Mouse (Mus musculus) skeletal muscle tissue, adult 2 months (tissue): ENCODE data around the gene Ralgds.

Experiments used
- DNase-seq: peaks from one replicate; pipeline ENCODE4 v3.0.0-alpha.2; 2012; ENCODE audit warnings: low read depth, low spot score

Ralgds gene

GRCm38 (mm10) chr2:28532938-28533771 is 20.2 kb downstream of the Ralgds start:
- DNase-seq = peak; percentile 75

DNA sequence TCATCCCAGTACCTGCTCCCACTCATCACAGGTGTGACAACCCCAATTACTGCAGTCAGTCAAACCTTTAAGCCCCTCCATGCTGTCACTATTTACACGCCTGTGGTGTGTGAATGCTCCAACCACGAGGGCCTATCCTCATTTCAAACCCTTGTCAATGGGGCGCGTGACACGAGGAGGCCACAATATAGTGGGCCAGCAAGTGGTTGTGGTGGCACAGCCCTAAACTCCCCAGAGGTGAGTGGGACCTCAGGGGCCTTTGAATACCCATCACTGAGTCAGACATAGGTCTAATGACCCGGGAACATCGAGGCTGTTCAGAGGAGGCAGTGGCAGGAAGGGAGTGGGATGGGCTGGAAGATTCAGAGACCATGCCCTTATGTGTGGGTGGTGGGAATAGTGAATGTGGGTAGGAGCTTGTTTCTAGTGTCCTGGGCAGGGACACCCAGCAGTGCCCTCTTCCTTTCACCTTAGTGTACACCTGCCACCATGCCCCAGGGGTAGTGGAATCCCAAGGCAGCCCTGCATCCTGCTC is 21.0 kb downstream of the Ralgds start:
- no peak for DNase-seq

DNA sequence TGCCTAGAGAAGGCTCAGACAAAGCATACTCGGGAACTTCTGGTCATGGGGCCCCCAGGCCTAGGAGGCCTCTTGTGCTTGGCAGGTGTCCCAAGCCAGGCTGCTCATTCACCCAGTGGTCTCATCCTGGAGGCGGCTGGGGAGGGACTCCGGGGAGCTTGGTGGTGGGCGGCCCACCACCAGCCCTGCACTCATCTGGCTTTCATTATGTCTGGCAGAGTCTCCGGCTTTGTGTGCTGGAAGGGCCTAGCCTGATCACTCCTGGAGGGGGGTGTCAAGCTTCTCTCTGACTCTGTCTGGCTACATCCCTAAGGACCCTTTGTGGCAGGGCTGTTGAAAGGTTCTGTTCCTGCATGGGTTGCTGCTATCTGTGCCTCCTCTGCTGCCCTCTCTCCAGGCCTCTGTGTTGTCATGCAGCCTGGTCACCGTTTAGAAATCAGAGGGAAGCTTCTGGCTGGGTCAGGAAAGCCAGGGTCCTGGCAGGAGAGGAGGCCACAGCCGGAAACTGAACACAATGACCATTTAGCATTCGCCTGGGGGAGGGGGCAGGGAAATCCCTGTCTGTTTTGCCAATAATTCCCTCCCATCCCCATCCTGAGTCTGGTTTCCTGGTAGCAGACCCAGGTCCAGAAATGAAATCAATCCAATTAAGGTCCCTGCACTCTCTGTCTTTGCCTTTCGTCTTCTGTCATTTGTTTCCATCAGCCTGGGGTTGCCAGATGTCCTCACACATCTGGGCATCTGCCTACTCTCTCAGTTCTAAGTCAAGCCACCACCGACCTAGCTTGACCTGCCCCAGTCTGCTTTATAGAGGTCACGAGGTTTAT is 21.7 kb downstream of the Ralgds start:
- DNase-seq = no peak

DNA sequence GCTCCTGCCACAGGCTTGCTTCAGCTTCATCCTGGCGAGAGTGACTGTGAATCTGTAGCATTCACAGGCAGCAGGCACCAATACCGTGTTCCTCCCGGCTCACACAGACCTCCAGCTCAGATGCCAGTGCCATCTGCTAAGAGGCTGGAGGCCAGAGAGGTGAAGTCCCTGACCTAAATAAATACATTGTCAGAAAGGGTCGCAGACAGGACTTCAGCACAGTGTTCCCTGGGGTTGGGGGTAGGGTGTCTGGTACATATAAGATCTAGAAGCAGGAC is 22.3 kb downstream of the Ralgds start:
- DNase-seq = no peak

- DNase-seq = no peak
Measured at GRCm38 (mm10) chr2:28535650-28536049, 22.7 kb downstream of the Ralgds start.

DNA sequence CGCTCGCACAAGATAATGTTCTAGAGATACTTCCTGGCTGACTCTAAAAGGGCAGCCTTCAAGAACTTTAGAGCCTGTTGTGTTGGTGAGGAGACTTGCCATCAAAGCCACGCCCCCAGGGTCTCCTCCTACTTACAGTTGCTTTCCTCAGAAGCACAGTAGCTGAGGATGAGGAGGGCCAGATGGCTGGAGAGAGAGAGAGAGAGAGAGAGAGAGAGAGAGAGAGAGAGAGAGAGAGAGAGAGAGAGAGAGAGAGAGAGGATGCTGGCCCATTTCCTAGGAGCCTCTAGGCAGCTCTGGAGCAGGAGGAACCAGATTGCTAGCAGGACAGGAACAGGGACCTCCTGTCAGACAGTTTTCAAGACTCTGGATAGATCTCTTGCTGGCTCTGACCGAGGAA is 23.2 kb downstream of the Ralgds start:
- DNase-seq = no peak

DNA sequence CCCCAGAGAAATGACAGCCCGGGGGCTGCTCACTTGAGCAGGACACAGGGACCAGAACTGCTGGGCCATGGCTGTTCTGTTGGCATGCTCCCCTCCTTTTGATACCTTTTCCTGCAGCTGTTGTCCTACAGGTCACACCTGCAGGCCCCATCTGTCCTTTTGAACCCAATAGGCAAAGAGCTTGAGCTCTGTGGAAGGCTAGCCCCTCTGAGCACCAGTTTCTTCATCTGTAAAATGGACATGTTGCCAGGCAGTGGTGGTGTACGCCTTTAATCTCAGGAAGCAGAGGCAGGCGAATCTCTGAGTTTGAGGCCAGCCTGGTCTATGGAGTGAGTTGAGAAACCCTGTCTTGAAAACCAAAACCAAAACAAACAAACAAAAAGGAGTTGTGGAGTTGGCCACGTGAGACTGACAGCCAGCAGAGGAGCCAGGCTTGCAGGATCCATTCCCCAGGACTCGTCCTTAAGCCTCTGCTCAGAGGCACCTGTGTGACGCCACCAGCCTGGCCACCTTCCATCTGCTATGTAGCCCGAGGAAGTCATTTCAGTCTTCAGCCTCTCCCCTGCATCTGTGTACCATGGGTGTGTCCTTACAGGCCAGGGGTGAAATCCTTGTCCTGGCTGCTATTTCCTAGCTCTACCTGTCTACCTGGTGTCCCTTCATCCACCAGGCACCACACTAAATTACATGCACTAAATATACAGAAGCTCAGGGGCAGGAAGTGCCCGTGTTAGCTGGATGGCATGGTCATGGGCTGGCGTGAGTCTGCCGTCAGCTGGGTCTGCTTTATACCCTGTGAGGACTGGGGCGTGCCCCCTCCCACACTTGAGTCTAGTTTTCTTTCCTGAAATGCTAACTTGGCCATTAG is 24.1 kb downstream of the Ralgds start:
- DNase-seq = no peak

DNA sequence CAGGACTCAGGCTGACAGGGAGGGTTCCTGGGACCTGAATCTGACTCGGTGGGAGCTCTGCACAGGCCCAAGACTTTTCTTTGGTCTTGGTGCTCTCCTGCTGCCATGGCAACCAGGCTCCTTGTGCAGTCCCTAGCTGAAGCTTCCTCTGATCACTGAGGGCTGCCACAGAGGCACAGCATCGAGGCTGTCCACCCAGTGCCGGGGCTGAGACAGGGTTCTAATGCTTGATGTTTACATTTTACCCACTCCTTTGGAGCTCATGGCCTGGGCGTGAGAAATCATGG is 24.7 kb downstream of the Ralgds start:
- no peak for DNase-seq

- DNase-seq = no peak
Measured at GRCm38 (mm10) chr2:28537995-28538816, 25.3 kb downstream of the Ralgds start.

DNA sequence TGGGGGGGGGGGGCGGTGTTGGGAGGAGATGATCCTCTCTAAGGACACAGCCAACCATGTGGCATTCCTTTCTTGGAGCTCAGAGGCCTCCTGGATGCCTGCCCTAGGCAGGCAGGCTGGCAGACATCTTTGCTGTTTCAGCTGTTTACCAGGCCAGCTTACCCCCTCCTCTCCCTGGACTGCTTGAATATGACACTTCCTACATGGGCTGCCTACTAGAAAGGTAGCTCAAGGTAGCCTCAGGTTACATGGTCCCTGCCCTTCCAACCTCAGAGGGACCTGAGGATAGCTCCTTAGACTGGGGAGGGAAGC is 25.8 kb downstream of the Ralgds start:
- DNase-seq = peak; percentile 90

DNA sequence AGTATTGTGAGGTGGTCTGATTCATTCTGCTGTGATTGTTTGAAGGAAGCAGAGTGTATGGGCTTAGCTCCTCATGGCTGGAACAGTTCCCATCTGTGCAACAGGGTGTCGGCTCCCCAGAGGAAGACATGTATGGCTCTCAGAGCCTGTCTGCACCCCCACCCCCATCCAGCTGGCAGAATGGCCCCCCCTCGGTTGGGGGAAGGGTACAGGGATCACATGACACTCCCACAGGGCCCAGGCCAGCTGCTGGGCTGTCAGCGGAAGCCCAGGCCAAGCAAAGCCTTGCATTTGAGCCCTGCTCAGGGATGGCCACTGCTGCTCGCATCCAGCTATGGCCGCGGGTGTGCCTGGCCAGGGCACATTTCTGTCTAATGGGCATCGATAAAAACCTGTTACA is 26.3 kb downstream of the Ralgds start:
- DNase-seq = peak; percentile 89

- no peak for DNase-seq
Measured at GRCm38 (mm10) chr2:28539949-28540348, 27.0 kb downstream of the Ralgds start.

DNA sequence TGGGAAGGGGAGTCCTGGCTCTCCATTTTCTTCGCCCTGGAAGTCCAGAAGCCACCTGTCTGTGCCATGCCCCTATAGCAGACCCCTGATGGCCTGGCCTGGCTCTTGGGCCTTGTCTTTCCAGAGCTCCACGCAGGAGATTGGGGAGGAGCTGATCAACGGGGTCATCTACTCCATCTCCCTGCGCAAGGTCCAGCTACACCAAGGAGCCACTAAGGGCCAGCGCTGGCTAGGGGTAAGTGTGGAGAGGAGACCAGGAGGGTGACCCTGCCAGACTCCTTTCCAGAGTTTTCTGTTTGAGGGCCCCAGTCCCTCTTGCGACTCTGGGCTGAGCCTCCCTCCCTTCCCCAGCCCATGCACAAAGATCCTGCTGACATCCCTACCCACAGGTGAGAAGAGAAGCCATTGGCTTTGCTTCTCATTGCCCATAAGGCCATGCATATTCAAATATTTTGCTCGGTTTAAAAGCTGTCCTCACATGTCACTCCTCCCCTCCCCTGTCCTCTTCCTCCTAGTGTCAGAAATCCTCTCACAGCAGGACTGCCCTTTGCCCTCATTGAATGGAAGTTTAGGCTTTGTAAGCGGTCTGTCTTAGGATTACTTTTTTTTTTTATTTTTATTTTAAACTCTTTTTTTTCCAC is 27.8 kb downstream of the Ralgds start:
- no peak for DNase-seq

- no peak for DNase-seq
Measured at GRCm38 (mm10) chr2:28543894-28544293, 31.0 kb downstream of the Ralgds start.

GRCm38 (mm10) chr2:28545976-28546375 is 33.1 kb downstream of the Ralgds start:
- DNase-seq = no peak

GRCm38 (mm10) chr2:28546560-28546959 is 33.6 kb downstream of the Ralgds start:
- DNase-seq = no peak

DNA sequence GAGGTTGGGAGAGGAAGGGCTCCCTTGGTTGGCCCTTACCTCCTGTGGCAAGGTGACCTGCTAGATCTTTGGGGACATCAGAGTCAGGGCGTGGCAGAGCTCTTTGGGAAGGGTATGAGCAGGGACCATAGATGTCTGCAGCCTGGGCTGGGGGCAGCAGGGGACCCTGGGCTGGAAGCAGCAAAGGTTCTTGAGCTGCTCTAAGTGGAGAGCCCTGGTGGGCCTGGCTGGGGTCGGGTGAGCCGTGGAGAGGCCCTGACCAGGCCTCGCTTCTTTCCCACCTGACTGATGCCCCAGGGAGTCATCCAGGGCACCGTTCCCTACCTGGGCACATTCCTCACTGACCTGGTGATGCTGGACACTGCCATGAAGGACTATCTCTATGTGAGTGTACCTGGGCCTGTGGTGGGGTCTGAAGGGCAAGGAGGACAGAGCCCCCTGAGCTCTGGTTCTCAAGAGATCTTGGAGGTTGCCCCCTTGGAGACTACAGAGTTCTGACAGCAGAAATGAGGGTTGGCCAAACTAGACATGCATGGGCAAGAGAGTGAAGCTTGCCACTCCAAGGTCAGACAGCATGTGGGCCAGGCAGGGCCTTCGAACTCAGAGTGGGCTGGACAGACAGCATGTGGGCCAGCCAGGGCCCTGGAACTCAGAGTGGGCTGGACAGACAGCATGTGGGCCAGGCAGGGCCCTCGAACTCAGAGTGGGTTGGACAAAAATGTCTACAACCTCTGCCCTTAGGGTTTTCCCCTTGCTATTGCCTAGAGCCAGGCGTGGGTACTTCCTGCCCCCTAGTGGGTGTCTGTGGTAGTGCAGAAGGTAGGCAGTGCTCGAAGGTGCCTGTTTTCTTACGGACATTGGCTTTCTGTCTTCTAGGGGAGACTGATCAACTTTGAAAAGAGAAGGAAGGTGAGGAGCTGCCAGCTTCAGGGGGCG is 34.6 kb downstream of the Ralgds start:
- DNase-seq = peak; percentile 80

DNA sequence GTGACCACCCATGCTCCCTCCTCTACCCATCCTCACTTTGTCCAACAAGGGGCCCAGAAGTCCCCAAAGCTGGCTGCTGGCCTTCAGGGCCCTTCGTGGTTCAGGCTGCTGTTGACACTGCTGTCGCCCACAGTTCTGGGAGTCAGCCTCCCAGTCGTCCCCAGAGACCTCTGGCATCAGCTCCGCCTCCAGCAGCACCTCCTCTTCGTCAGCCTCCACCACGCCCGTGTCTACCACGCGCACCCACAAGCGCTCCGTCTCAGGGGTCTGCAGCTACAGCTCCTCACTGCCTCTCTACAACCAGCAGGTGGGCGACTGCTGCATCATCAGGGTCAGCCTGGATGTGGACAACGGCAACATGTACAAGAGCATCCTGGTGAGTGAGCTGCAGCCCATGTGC is 36.2 kb downstream of the Ralgds start:
- no peak for DNase-seq

DNA sequence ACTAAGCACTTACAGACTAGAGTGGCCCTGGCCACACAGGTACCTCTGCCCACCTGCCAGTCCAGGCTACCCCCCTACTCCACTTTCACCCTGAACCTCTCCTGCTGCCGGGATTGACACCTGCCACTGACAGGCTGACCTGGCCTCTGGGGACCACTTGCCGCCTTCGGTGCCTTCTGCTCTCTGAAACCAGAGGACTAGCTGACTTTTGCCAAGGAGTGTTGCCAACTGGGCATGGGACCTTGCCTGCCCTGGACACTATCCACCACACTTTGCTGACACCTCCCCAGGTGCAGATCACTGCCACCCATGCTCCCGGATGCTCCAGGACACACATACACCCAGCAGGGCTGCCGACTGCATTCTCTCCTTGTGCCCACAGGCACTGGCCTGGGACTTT is 39.4 kb downstream of the Ralgds start:
- no peak for DNase-seq

DNA sequence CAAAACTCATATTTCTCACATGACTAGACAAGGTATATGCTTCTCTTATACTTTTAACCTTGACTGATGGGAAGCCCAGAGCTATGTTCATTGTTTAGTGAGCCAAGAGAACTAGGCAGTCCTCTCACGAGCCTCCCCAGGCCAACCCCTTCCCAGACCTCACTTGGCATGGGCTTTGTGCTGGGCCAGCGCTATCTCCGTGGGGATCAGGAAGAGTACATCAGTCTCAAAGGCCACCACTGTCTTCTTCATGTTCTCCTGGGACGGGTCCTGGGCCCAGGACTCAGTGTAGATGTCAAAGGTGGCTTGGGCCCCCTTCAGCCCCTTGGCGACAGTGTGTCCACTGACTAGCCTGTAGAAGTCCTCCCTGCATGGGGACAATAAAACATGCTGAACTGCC is 44.5 kb downstream of the Ralgds start:
- no peak for DNase-seq
